8 mouse cellular contexts compared by ENCODE assay signal in the genomic region with DNA sequence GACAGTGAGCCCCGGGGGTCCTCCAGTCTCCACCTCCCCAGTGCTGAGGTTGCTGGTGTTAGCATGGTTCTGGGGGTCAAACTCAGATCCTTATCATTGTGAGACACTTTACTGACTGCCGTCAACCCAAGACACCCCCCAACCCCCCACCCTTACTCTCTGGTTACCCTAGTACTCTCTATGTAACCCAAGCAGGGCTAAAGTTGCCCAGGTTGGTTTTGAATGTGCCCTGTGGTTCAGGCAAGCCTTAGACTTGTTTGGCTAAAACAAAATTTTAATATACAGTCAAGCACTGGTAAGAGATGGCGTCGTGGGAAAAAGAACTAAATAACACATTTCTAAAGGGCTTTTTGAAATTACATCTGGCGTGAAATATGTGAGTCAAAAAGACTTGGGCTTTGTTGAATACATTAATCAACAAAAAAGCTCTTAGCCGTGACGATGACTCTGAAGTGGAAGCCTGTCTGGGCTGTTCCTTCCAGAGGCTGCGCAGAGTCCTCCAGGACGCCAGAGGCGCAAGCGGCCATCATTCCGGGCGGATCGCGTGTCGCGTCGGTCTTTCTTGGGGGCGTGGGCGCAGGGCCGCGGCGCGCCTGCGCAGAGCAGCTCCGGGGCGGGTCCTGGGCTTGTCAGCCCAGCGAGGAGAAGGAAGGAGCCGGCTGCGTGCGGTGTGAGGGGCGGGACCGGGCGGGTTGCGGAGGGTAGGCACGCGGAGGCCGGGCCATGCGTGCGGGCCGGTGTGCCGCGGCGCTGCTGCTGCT. TPM values are rescaled to one million over a fixed set of nuclear protein-coding genes. Genes with fewer than 3 reads are reported as not detected.
DNase-seq lines count a peak whose midpoint lies in the region; ATAC-seq lines count a peak whose summit lies in the region.

Gene Nomo1, plus strand, starts transcription at position 590 of the 761 bp plus-strand sequence.

- peak within 1 kb of the TSS; percentile 89 for H3K27ac ChIP-seq in heart, embryonic 10.5 days
- H3K27ac ChIP-seq in kidney, embryonic 15.5 days, result no peak within 1 kb of the TSS

- H3K4me2 ChIP-seq in kidney, embryonic 15.5 days, result peak within 1 kb of the TSS; percentile 80

- H3K9ac ChIP-seq in kidney, embryonic 15.5 days, result peak within 1 kb of the TSS; percentile 86

- peak within 1 kb of the TSS; percentile 86 for H3K4me3 ChIP-seq in heart, embryonic 10.5 days
- peak within 1 kb of the TSS; percentile 93 for H3K4me3 ChIP-seq in kidney, embryonic 15.5 days (replicated peaks)

- peak; percentile 96 for ATAC-seq in erythroblast, adult 5-6 weeks (replicated peaks; ENCODE audit: low FRiP score, poor library complexity, severe bottlenecking)
- ATAC-seq in kidney, embryonic 15.5 days (replicated peaks; ENCODE audit: low FRiP score), result peak; percentile 93
- peak; percentile 93 for ATAC-seq in monocyte, adult 5-6 weeks (replicated peaks; ENCODE audit: insufficient number of reproducible peaks, low FRiP score, low TSS enrichment, poor library complexity, severe bottlenecking)

- H3K36me3 ChIP-seq in heart, embryonic 10.5 days, result peaks cover 10% of the 10 kb centered on the region
- H3K36me3 ChIP-seq in kidney, embryonic 15.5 days, result peaks cover 11% of the 10 kb centered on the region

- DNase-seq in B cell, adult 2 months, result peak; percentile 99
- DNase-seq in brain, adult 2 months (ENCODE audit: low read depth, low spot score), result peak; percentile 98
- peak; percentile 97 for DNase-seq in heart, embryonic 10.5 days (ENCODE audit: low spot score)
- DNase-seq in liver, result peak; percentile 97
- DNase-seq in spleen, postnatal 4 days (ENCODE audit: low spot score in 2 of 2), result peak; percentile 98 to 100

- H3K27me3 ChIP-seq in heart, embryonic 10.5 days (ENCODE audit: insufficient read depth, poor library complexity, severe bottlenecking), result peaks cover 4% of the 10 kb centered on the region; the same call in 1 of the 2 replicates
- H3K27me3 ChIP-seq in kidney, embryonic 15.5 days, result no peaks in the 10 kb centered on the region

- peaks cover 21% of the 10 kb centered on the region for H3K4me1 ChIP-seq in heart, embryonic 10.5 days
- peaks cover 26% of the 10 kb centered on the region for H3K4me1 ChIP-seq in kidney, embryonic 15.5 days

- WGBS in heart, embryonic 10.5 days, result 6% methylated on average over 44 of the region's 44 CpGs
- 5% methylated on average over 43 of the region's 44 CpGs for WGBS in kidney, embryonic 15.5 days

- no peaks in the 10 kb centered on the region for H3K9me3 ChIP-seq in heart, embryonic 10.5 days
- H3K9me3 ChIP-seq in kidney, embryonic 15.5 days (replicated peaks), result no peaks in the 10 kb centered on the region

RNA-seq across cellular contexts. Expression of gene Nomo1, which starts in this region (rescaled TPM):
- total RNA-seq in erythroblast, adult 5-6 weeks (2015; ENCODE audit: low replicate concordance), result 5.4 and 9.2 TPM in 2 replicates
- 6.1 and 8.5 TPM in 2 replicates for total RNA-seq in erythroblast, adult 5-6 weeks (2017; ENCODE audit: low replicate concordance)
- polyA plus RNA-seq in heart, embryonic 10.5 days (2016; fragmentation: Nextera tagmentation; extraction: Ambion mirVana), result 44.2 and 45.3 TPM in 2 replicates
- polyA plus RNA-seq in kidney, embryonic 15.5 days (2015; fragmentation: Nextera tagmentation; extraction: Ambion mirVana), result 39.9 and 40.4 TPM in 2 replicates
- total RNA-seq in monocyte, adult 5-6 weeks (2017), result 14.2 to 34.6 TPM (median 17.8 TPM) in 3 replicates
